Mouse (Mus musculus) limb, embryonic 15.5 days (tissue): ENCODE data around the gene Sds. TPM values are rescaled to one million over a fixed set of nuclear protein-coding genes. Genes with fewer than 3 reads are reported as not detected.
"Not testable (repeated sequence)": the region's sequence is repeated elsewhere in the genome, so short reads cannot be mapped to it uniquely, and the experiment has no call there.

Experiments
- ATAC-seq: fragments of 200-750 bp; cut with Nextera tagmentation; 2 replicates; pipeline ENCODE4 v1.8.0; 2017; ENCODE audit warnings: low read depth, moderate TSS enrichment; ENCODE audit not compliant: insufficient number of reproducible peaks, low FRiP score, low TSS enrichment
- H3K27ac ChIP-seq: fragments of 300-500 bp; sonication (generic); 2 replicates; pipeline ENCODE4 v1.5.1; 2015; ENCODE audit warnings: moderate library complexity, mild to moderate bottlenecking, inconsistent platforms
- H3K27me3 ChIP-seq: fragments of 300-500 bp; sonication (generic); 2 replicates; pipeline ENCODE4 v1.6.1; 2015; ENCODE audit warnings: inconsistent platforms
- H3K36me3 ChIP-seq: fragments of 300-500 bp; sonication (generic); 2 replicates; pipeline ENCODE4 v1.6.1; 2015; ENCODE audit warnings: inconsistent platforms
- H3K4me1 ChIP-seq: fragments of 300-500 bp; sonication (generic); 2 replicates; pipeline ENCODE4 v1.6.1; 2015; ENCODE audit warnings: inconsistent platforms
- H3K4me2 ChIP-seq: fragments of 300-500 bp; sonication (generic); 2 replicates; pipeline ENCODE4 v1.6.1; 2015; ENCODE audit warnings: mild to moderate bottlenecking, inconsistent platforms
- H3K4me3 ChIP-seq: fragments of 300-500 bp; sonication (generic); 2 replicates; pipeline ENCODE4 v1.5.1; 2015; ENCODE audit warnings: mild to moderate bottlenecking, inconsistent platforms
- H3K9ac ChIP-seq: fragments of 300-500 bp; sonication (generic); 2 replicates; pipeline ENCODE4 v1.6.1; 2015; ENCODE audit warnings: inconsistent platforms
- H3K9me3 ChIP-seq: fragments of 300-500 bp; sonication (generic); 2 replicates; pipeline ENCODE4 v1.6.1; 2016; ENCODE audit warnings: inconsistent platforms
- WGBS: fragments of 180-500 bp; shearing (Covaris S2); methylation state at CpG from one replicate; pipeline ENCODE4 v1.1.7; 2015; 5-methylcytosine and 5-hydroxymethylcytosine counted together
- polyA plus RNA-seq: library from polyadenylated mRNA; unstranded; fragments of >200 nt; fragmentation: Nextera tagmentation; extraction: Ambion mirVana; gene quantifications from 2 replicates; pipeline ENCODE4 v1.2.1, GENCODE M21; 2015

Gene Sds
- polyA plus RNA-seq, 1 experiment from 2014 or later = 0.24 TPM

DNA sequence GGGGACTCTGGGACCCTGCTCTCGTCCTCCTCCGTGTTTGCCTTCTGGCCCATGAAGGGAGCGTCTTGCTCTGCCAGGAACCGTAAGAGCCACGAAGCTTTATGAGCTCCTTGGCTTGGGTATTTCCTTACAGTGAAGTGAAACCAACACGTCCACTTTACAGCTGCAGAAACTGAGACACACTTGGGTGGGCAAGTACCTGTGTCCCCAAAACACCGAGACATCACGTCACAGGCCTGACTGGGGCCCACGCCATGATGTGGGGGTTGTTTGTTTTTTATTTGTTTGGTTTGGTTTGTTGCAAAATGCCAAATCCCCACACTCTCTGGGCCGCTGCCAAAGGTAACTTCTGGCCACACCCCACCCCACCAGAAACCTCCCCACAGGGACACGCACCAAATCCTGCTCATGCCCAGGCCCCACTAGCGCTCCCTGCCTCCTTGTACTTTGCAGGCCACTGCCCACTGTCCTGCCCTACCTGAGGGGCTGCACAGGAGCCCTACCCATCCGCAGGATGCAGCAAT lies 19.4 kb downstream of the Sds start:
- Histone ChIP-seq H3K9me3 (no peaks in the 10 kb centered on the region), H3K27me3 (no peaks in the 10 kb centered on the region), H3K36me3 (peaks cover 54% of the 10 kb centered on the region), H3K4me3 (no peak overlapping the region), H3K9ac (no peak overlapping the region), H3K27ac (no peak overlapping the region), H3K4me1 (no peaks in the 10 kb centered on the region), H3K4me2 (no peak overlapping the region)
- 78% methylated on average over 13 of the region's 13 CpGs for WGBS
- ATAC-seq = no peak

DNA sequence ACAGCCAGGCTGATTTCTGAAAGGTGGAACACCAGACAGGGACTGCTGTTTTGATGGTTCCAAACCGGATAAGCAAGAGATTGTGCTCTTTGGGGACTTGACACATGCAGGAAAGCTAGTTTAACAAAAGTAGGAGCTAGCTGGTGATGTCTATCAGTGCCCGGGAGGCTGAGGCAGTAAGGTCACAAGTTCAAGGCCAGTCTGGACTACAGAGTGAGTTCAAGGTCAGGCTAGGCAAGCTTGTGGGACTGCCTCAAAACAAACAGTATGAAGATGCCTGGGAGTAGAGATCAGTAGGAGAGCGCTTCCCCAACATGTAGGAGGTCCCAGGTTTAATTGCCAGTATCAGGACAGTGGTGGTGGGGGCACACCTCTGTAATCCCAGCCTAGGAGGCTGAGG lies 20.7 kb downstream of the Sds start:
- Histone ChIP-seq H3K4me2 (no peak overlapping the region), H3K36me3 (peaks cover 47% of the 10 kb centered on the region), H3K9me3 (no peaks in the 10 kb centered on the region), H3K27me3 (no peaks in the 10 kb centered on the region), H3K4me1 (peaks cover 7% of the 10 kb centered on the region), H3K9ac (no peak overlapping the region), H3K4me3 (no peak overlapping the region), H3K27ac (no peak overlapping the region)
- no peak for ATAC-seq
- WGBS = 82% methylated on average over 3 of the region's 3 CpGs

DNA sequence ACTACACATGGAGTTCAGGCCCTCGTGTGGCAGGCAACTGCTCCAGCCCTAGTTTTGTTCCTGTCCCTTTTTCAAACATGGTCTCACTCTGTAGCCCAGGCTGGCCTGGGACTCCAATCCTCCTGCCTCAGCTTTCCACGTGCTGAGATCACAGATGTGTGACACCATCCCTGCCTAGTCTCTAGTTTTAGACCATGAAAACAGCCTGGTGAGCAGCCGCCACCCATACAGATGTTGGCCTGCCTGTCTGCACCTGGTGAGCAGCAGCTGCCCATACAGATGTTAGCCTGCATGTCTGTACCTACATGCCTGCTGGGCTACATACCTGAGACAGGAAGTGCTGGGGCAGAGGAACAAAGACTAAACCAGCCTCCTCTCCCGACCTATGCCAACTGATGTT lies 22.9 kb downstream of the Sds start:
- H3K9me3 ChIP-seq = no peaks in the 10 kb centered on the region
- no peak overlapping the region for H3K9ac ChIP-seq
- H3K4me3 ChIP-seq = no peak overlapping the region
- WGBS = 70% methylated on average over 4 of the region's 4 CpGs
- H3K4me2 ChIP-seq = no peak overlapping the region
- no peak overlapping the region for H3K27ac ChIP-seq
- H3K27me3 ChIP-seq = no peaks in the 10 kb centered on the region
- ATAC-seq = no peak
- peaks cover 18% of the 10 kb centered on the region for H3K4me1 ChIP-seq
- peaks cover 26% of the 10 kb centered on the region; the same call in 1 of the 2 replicates for H3K36me3 ChIP-seq

DNA sequence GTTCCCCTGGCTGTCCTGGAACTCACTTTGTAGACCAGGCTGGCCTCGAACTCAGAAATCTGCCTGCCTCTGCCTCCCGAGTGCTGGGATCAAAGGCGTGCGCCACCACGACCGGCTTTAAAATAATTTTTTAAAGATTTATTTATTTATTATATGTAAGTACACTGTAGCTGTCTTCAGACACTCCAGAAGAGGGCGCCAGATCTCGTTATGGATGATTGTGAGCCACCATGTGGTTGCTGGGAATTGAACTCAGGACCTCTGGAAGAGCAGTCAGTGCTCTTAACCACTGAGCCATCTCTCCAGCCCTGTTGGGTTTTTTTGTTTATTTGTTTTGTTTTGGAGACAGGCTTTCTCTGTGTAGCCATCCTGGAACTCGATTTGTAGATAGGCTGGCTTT lies 24.3 kb downstream of the Sds start:
- H3K4me2 ChIP-seq, ATAC-seq, H3K27me3 ChIP-seq, H3K9me3 ChIP-seq, H3K27ac ChIP-seq, H3K9ac ChIP-seq, H3K4me3 ChIP-seq: not testable (repeated sequence)
- Histone ChIP-seq H3K4me1 (peaks cover 24% of the 10 kb centered on the region), H3K36me3 (0 out of 2 replicates have a peak, but pooled peaks cover 14% of the 10 kb centered on the region)
- WGBS = 88% methylated on average over 9 of the region's 9 CpGs

DNA sequence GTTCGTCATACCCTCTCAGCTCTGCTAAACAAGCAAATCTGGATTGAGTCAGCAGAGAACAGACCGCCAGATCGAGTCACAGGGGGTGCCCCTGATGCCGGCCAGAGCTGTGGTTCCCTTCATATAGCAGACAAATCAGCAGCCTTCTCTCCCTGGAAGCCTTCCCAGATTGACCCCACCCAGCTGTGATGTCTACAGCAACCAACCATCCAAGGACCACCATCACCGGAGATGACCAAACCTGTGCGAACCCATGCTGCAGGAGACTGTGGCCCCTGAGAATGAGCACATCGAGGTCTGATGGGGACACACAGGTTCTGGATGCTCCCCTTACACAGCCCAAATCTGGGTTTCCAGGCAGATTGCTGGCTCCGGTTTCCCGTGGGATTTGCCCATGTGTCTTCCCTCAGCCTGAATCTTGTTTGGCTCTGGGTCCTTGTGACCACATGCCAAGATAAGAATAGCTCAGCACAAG lies 25.9 kb downstream of the Sds start:
- Histone ChIP-seq H3K4me3 (peak overlapping the region; percentile 81), H3K4me2 (peak overlapping the region; percentile 91), H3K9me3 (no peaks in the 10 kb centered on the region), H3K9ac (0 out of 2 replicates have a peak overlapping the region, but pooled peaks have one; percentile 83), H3K36me3 (0 out of 2 replicates have a peak, but pooled peaks cover 6% of the 10 kb centered on the region), H3K4me1 (peaks cover 31% of the 10 kb centered on the region), H3K27ac (no peak overlapping the region), H3K27me3 (no peaks in the 10 kb centered on the region)
- WGBS = 59% methylated on average over 9 of the region's 9 CpGs
- ATAC-seq = no peak

DNA sequence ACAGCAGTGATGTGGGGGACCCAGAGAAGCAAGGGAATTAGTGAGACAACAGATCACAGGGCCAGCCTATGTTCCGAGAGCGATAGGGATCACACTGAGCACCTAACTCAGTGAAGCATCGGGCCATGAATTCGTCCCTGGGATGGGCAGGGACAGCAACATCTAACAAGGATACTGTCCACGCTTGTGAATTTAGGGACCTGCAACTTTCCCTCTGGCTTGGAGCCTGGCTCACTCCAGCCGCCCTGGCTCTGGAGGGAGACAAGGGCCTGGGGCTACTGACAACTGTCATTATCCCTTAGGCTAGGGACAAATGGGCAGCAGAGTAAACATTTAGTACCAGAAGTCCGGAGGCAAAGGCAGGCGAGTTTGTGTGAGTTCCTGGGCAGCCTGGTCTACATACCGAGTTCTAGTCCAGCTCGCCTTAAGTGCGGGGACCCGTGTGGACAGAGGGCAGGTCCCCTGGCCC lies 26.4 kb downstream of the Sds start:
- Histone ChIP-seq H3K4me2 (peak overlapping the region; percentile 91), H3K9ac (peak overlapping the region; percentile 83), H3K4me1 (peaks cover 31% of the 10 kb centered on the region), H3K4me3 (peak overlapping the region; percentile 81), H3K27me3 (no peaks in the 10 kb centered on the region), H3K27ac (no peak overlapping the region), H3K9me3 (no peaks in the 10 kb centered on the region), H3K36me3 (0 out of 2 replicates have a peak, but pooled peaks cover 6% of the 10 kb centered on the region)
- 8% methylated on average over 12 of the region's 12 CpGs for WGBS
- ATAC-seq = no peak

DNA sequence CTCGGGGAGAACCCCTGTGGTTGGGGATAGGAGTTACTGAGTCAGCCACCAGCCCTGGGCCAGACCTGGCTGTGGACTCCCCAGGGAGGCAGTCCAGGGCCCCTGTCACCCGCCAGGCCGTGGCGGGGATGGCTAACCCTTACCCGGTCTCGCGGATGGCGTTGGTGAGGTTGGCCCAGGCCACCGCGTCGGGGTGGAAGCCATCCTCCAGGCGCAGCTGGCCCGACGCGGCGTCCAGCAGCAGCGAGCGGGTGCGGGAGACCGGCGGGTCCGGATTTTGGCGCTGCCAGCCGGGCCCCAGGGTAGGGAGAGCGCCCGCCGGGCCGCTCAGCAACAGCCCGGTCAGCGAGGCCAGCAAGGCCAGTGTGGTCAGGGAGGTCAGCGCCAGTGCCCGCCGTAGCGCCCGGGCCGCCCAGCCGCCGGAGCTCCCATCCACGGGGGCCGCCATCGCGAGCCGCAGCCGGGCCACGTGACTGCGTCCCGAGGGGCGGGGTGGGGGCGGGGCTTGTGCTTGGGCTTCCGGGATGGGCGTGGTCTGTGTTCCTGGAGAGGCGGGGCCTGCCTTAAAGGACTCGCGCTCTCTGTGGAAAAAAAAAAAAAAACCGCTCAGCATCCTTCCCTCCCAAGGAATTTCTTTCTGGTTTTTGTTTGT lies 26.9 kb downstream of the Sds start, which contains the start of gene Plbd2:
Gene Plbd2 (minus strand): TSS at position 482 of the 652 bp plus-strand sequence.
- Histone ChIP-seq H3K4me3 (peak within 1 kb of the TSS; percentile 81), H3K9me3 (no peaks in the 10 kb centered on the region), H3K9ac (peak within 1 kb of the TSS; percentile 83), H3K36me3 (0 out of 2 replicates have a peak, but pooled peaks cover 6% of the 10 kb centered on the region), H3K4me2 (peak within 1 kb of the TSS; percentile 91), H3K27me3 (no peaks in the 10 kb centered on the region), H3K27ac (no peak within 1 kb of the TSS), H3K4me1 (peaks cover 31% of the 10 kb centered on the region)
- peak; percentile 49; the same call in 1 of the 2 replicates for ATAC-seq
- WGBS = 0% methylated on average over 50 of the region's 55 CpGs

DNA sequence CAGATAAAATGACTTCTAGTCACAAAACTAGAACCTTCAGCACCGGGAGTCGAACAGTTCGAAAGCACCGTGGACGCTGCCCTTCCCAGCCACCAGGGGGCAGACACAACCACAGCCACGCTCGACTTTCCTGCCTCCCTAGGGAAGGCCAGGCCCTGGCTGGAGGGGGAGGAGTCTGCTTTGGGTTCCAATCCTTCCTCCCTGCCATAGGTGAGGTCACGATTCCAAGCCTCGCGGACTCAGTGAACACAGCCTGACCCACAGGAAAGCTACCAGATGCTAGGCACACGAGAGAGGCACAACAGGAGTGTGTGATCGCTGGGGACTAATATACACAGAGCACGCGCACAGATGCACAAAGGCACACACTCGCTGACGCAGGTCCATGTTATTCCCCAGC lies 29.0 kb downstream of the Sds start:
- WGBS = 17% methylated on average over 16 of the region's 16 CpGs
- H3K27ac ChIP-seq = no peak overlapping the region
- H3K4me3 ChIP-seq = no peak overlapping the region
- H3K4me1 ChIP-seq = peaks cover 31% of the 10 kb centered on the region
- H3K27me3 ChIP-seq = no peaks in the 10 kb centered on the region
- no peak overlapping the region for H3K9ac ChIP-seq
- no peaks in the 10 kb centered on the region for H3K9me3 ChIP-seq
- ATAC-seq = no peak
- H3K4me2 ChIP-seq = peak overlapping the region; percentile 23; the same call in 1 of the 2 replicates
- H3K36me3 ChIP-seq = no peaks in the 10 kb centered on the region

DNA sequence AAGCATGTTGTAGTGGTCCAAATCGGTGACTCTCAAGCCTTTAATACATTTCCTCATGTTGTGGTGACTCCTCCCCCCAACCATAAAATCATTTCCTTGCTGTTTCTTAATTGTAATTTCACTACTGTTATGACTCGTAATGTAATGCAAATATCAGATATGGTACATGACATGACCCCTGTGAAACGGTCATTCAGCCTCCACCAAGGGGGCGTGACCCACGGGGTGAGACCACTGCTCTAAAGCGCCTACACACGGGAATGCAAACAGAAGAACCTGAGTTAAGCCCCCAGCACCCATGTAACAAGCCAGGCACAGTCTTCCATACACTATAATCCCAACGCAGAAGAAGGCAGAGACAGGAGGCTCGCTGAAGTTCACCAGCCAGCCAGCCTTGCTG lies 29.5 kb downstream of the Sds start:
- H3K27ac ChIP-seq = no peak overlapping the region
- H3K4me1 ChIP-seq = peaks cover 34% of the 10 kb centered on the region
- H3K4me3 ChIP-seq = no peak overlapping the region
- WGBS = 63% methylated on average over 9 of the region's 9 CpGs
- ATAC-seq = no peak
- peak overlapping the region; percentile 23; the same call in 1 of the 2 replicates for H3K4me2 ChIP-seq
- H3K27me3 ChIP-seq = no peaks in the 10 kb centered on the region
- no peak overlapping the region for H3K9ac ChIP-seq
- H3K9me3 ChIP-seq = no peaks in the 10 kb centered on the region
- H3K36me3 ChIP-seq = no peaks in the 10 kb centered on the region

DNA sequence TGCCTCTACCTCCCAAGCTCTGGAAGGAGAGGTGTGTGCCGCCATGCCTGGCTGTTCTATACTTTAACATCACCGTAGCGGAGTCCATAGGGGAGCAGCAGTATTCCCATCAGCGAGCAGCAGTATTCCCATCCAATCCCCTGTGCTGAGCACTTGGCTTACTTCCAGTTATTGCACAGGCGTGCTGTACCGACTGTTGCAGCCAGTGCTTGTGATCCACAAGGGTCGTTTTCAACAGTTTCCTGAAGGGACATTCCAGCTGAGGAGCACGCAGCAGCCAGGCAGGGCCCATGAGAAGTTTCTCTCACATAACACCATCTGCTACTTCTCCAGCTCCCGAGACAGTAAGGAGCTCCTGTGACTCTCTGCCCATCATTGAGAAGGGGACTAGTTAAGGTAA lies 30.2 kb downstream of the Sds start:
- ATAC-seq = no peak

DNA sequence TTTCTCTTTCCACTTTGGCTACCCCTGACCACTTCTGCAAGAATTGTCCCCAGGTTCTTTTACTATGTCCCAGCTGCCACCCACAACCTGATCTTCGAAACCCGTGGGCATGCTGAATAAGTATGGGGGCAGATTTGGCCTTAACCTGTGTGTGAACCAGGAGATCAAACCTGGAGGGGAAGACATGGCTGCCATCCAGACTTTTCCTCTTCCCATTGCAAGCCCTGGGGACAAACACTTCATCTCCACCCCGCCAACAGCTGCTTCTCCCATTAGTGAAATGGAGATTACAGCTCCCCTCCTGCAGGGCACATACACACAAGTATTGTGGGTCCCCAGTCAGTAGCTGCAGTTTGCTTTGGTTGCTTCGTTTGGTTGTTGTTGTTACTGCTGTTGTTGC lies 31.0 kb downstream of the Sds start:
- no peak for ATAC-seq
- no peaks in the 10 kb centered on the region for H3K9me3 ChIP-seq
- H3K27ac ChIP-seq = no peak overlapping the region
- H3K9ac ChIP-seq = no peak overlapping the region
- H3K36me3 ChIP-seq = no peaks in the 10 kb centered on the region
- peaks cover 39% of the 10 kb centered on the region for H3K4me1 ChIP-seq
- H3K4me2 ChIP-seq = no peak overlapping the region
- H3K4me3 ChIP-seq = no peak overlapping the region
- H3K27me3 ChIP-seq = no peaks in the 10 kb centered on the region
- 43% methylated on average over 4 of the region's 4 CpGs for WGBS

More for the DNA sequence above, 30.2 kb downstream of the Sds start:
- 34% methylated on average over 9 of the region's 9 CpGs for WGBS
- H3K36me3 ChIP-seq = no peaks in the 10 kb centered on the region
- peaks cover 40% of the 10 kb centered on the region for H3K4me1 ChIP-seq
- no peaks in the 10 kb centered on the region for H3K27me3 ChIP-seq
- H3K4me3 ChIP-seq = no peak overlapping the region
- no peak overlapping the region for H3K27ac ChIP-seq
- no peak overlapping the region for H3K9ac ChIP-seq
- H3K9me3 ChIP-seq = no peaks in the 10 kb centered on the region
- H3K4me2 ChIP-seq = no peak overlapping the region

DNA sequence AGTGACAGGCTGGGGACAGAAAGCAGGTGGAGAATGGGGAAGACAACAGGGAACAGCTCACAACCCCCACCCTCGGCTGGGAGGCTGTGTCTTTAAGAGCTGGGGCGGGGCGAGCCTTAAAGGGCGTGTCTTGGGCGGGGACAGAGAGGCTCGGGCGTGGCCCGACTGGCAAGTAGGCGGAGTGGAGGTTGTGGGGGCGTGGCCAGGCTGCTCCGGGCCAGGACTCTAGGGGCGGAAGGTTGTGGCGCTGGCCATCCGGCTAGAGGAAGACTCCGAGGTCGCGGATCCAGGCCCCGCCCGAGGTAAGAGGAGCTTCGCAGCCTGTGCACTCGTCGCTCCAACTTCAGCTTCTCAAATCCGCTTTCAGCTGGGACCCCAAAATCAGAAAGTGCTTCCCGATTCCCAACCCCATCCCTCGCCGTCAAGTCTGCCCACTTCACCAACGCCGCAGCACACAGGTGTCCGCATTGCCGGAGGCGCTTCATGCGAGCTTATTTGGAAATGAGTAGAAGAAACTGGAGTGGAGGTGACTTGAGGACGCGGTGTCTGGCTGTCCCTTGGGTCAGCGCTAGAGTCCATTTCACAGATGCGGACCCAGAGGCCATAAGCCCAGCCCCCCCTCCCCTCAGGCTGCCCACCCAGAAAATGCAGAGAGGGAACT lies 34.8 kb downstream of the Sds start, which contains the start of gene Slc8b1:
Gene Slc8b1 (plus strand): TSS at position 187 of the 661 bp plus-strand sequence.
- Histone ChIP-seq H3K4me3 (peak within 1 kb of the TSS; percentile 55), H3K36me3 (no peaks in the 10 kb centered on the region), H3K4me1 (peaks cover 53% of the 10 kb centered on the region), H3K9ac (peak within 1 kb of the TSS; percentile 24; the same call in 1 of the 2 replicates), H3K9me3 (no peaks in the 10 kb centered on the region), H3K4me2 (peak within 1 kb of the TSS; percentile 66), H3K27me3 (no peaks in the 10 kb centered on the region), H3K27ac (peak within 1 kb of the TSS; percentile 1; the same call in 1 of the 2 replicates)
- peak; percentile 82 for ATAC-seq
- WGBS = under 1% methylated on average over 36 of the region's 36 CpGs
